In genomic region chr10:31603855-31604254, GRCm38 (mm10) we compare ENCODE assay signal across 27 mouse cellular contexts.
"Had no signal": no experiment of that assay in that cellular context is flagged by ENCODE, and none has a peak within 500 bp of the region (broad histone marks: within the 10 kb centered on the region; RNA-seq: fewer than 3 reads in every experiment).

No protein-coding gene starts in this region.

- H3K27me3 ChIP-seq: limb, embryonic 12.5 days; limb, embryonic 13.5 days; limb, embryonic 15.5 days; lung, embryonic 15.5 days; midbrain, embryonic 12.5 days; midbrain, embryonic 13.5 days; midbrain, embryonic 15.5 days had no signal

- H3K4me2 ChIP-seq: limb, embryonic 12.5 days; limb, embryonic 13.5 days; limb, embryonic 15.5 days; liver, embryonic 11.5 days; liver, embryonic 12.5 days; liver, embryonic 13.5 days; liver, embryonic 15.5 days; lung, embryonic 14.5 days; lung, embryonic 15.5 days; midbrain, embryonic 11.5 days; midbrain, embryonic 12.5 days; midbrain, embryonic 13.5 days; midbrain, embryonic 15.5 days had no signal

- H3K36me3 ChIP-seq: limb, embryonic 10.5 days; limb, embryonic 12.5 days; limb, embryonic 13.5 days; limb, embryonic 15.5 days; liver, embryonic 12.5 days; liver, embryonic 13.5 days; liver, embryonic 15.5 days; lung, embryonic 15.5 days; midbrain, embryonic 10.5 days; midbrain, embryonic 12.5 days; midbrain, embryonic 13.5 days; midbrain, embryonic 15.5 days had no signal

- H3K4me3 ChIP-seq: left cerebral cortex, adult 2 months; limb, embryonic 10.5 days; limb, embryonic 12.5 days; limb, embryonic 13.5 days; limb, embryonic 15.5 days; liver, embryonic 12.5 days; liver, embryonic 13.5 days; liver, embryonic 15.5 days; lung, embryonic 15.5 days; megakaryocyte, embryonic 14.5 days; midbrain, embryonic 10.5 days; midbrain, embryonic 12.5 days; midbrain, embryonic 13.5 days; midbrain, embryonic 15.5 days had no signal

- DNase-seq: left cerebral cortex, postnatal 4 days; liver; liver, embryonic 13.5 days; liver, postnatal 0 days; lung, adult 18-20 months; lung, adult 2 months; lung, embryonic 14.5 days; lung, postnatal 10 days; lung, postnatal 14 days; lung, postnatal 36 days; lung, postnatal 4 days; midbrain, embryonic 14.5 days had no signal
